Mouse (Mus musculus) lung, postnatal 4 days (tissue): ENCODE measurements at regions not wholly inside any gene's neighbourhood (a gene's known extent, or its start where the extent isn't known, plus 50 kb on each side); places are given as distances from the start of the nearest gene placed in this dataset.
"Not testable (repeated sequence)": the region's sequence is repeated elsewhere in the genome, so short reads cannot be mapped to it uniquely, and the experiment has no call there.

Experiments used
- DNase-seq, 2 experiments: peaks; one replicate each; pipeline ENCODE4 v3.0.0; 2021

- DNase-seq, result no peak
These were observed 698.5 kb downstream of the Triml1 start for GRCm38 (mm10) chr8:42442786-42443185.

DNA sequence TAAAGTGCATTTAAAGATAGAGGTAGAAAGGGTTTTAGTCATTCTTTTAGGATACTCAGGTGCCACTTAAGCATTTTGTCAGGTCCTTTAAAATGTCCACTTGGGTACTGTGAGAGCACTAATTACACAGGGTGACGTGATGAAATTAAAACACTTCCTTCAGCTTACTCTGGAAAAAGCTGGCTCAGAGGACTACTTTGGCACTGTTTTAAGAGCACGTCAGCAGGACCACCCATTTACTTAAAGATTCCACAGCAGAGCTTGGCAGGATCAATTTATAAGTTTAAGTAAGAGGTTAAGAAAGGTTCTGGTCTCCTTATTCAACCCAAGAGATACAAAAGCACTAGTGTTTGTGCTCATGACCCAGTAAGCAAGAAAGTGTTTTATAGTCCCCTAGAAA, 738.7 kb downstream of the Triml1 start:
- DNase-seq, result no peak

DNA sequence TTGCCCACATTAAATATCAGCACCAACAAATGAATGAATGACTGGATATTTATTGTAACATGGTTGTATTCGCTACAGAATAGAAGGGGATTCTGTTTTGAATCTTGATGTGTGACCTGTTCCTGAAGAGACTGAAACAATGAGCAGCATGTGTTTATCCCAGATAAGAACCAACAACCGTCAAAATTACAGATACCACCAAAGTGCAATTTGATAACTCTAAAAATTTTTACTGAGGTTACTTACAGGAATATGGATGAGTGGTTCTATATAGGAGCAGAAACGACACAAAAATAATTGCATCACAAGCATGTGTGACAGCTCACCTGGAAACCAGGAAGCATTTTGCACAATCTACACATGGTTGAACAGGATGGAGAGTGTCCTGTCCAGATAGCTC, 744.4 kb downstream of the Triml1 start:
- DNase-seq, result no peak

- no peak for DNase-seq
These were observed 752.5 kb downstream of the Triml1 start for GRCm38 (mm10) chr8:42388816-42389215.

- DNase-seq, result no peak
These were observed 793.1 kb downstream of the Triml1 start for GRCm38 (mm10) chr8:42348073-42348603.

DNA sequence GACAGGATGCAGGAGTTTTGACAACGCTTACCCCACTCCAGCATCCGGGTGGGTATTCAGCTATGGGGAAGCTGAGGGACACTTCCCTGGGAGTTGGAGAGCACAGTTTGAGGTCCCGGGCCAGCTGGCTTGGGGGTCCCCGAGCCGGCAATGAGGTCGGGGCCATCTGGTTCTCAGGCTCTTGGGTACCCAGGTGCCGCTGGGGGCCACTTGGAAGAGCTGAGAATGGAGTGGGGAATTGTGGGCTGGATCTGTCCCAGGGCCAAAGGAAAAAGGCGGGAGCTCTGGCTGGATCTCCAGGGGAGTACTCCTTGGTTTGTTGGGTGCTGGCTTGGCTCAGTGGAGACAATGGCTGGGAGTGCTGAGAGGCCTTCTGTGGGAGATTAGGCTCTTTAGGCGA, 806.6 kb downstream of the Triml1 start:
- no peak for DNase-seq

GRCm38 (mm10) chr8:42324663-42325062, 816.6 kb downstream of the Triml1 start:
- DNase-seq, result no peak

- DNase-seq, result no peak
These were observed 818.4 kb downstream of the Triml1 start for GRCm38 (mm10) chr8:42322862-42323261.

DNA sequence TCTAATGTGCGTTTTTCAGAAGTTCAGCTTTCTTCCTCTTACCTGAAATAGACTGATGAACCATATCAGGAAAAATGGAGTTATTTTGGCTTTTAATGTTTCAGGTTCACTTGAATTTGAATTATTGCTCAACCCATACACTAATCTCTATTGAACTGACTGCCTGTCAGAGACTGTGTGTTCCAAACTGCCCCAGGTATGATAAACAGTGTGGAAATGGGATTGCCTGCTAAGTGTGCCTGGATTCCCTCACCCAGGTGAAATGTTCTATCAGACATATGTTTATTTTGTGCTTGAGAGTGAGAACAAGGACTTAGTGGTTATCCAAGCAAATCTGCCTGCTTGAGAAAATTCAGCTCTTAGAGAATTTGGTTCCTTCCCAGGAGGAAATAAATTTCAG, 830.2 kb downstream of the Triml1 start:
- no peak for DNase-seq

DNA sequence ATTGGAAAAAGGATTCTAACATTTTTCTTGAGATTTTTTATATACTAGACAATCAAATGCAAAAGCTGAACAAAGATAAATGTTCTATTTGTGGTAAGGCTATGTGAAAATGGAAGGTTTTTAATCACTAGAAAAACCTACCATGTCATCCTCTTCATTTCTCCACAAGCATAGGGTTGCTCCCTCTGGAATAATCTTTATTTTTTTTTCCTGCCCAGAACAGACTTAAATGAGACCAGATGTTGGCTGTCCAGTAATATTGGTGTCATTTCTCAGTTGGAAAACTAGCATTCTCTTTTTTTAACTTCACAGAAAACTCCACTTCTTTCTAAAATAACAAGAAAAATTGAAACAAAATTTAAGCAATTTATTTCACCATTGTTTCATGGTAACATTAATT, 849.9 kb downstream of the Triml1 start:
- no peak for DNase-seq

GRCm38 (mm10) chr8:42282011-42282410, 859.3 kb downstream of the Triml1 start:
- no peak for DNase-seq

GRCm38 (mm10) chr8:42253358-42253757, 836.5 kb upstream of the Frg1 start:
- DNase-seq, result no peak

GRCm38 (mm10) chr8:42242321-42242720, 825.4 kb upstream of the Frg1 start:
- DNase-seq, result not testable (repeated sequence)

GRCm38 (mm10) chr8:42219857-42220600, 803.2 kb upstream of the Frg1 start:
- DNase-seq, result no peak

GRCm38 (mm10) chr8:42210943-42211342, 794.1 kb upstream of the Frg1 start:
- DNase-seq, result no peak

GRCm38 (mm10) chr8:42209989-42210388, 793.1 kb upstream of the Frg1 start:
- no peak for DNase-seq

DNA sequence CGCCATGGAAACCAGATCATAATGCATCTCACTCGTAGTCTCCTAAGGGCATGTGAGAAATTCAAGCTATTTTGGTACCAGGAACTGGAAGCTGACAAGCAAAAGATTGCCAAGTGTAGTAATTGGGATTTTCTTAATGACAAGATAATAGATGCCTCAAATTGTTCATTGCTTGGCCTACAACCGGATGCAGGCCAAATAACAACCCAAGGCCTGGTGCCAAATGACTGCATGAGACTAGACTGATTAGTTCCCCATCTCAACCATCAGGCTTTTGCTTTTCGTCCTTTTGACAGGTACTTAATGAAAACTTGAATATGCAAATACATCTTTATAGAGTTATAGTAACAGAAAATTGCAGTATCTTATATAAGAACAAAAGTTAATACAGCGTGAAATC, 780.4 kb upstream of the Frg1 start:
- no peak for DNase-seq

- no peak for DNase-seq
These were observed 777.2 kb upstream of the Frg1 start for GRCm38 (mm10) chr8:42193902-42194550.

GRCm38 (mm10) chr8:42187083-42187482, 770.2 kb upstream of the Frg1 start:
- DNase-seq, result no peak

- no peak for DNase-seq
These were observed 766.5 kb upstream of the Frg1 start for GRCm38 (mm10) chr8:42183288-42183878.

DNA sequence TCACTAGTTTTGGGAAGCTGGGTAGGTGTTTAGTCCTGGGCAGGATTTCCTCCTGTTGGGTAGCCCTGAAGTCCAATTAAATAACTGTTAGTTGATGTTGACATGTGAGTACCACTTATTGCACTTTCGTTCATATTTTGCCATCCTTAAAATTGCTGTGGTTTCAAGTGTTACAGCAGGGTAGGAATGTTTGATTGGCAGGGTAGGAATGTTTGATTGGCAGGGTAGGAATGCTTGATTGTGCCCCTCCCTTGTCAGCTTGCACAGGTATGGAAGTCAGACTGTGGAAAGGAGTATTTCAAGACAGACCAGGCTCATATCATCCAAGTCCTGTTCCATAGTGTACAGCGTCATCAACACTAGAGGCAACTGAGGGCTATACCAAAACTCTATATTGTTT, 745.6 kb upstream of the Frg1 start:
- DNase-seq, result no peak

DNA sequence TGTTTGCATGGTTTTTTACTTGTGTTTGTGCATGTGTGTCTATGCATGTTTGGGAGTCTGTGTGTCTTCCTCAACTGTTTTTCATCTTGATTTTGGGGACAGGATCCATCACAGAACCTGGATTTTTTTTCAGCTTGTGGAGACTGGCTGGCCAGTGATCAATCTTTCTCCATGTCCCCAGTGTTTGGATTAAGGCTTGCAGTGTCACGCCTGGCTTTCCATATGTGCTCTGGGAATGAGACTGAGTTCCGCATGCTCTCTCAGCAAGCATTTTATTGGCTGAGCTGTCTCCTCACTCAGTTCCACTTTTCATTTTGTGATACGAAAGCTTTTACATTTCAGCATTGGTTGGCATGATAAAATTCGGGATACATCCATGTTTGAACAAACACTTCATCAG, 740.1 kb upstream of the Frg1 start:
- DNase-seq, result no peak

GRCm38 (mm10) chr8:42156588-42156987, 739.7 kb upstream of the Frg1 start:
- no peak for DNase-seq

GRCm38 (mm10) chr8:42144685-42145084, 727.8 kb upstream of the Frg1 start:
- DNase-seq, result no peak
